Mouse (Mus musculus) embryonic fibroblast, embryonic 13.5 days (primary cell): ENCODE data around the gene Tmem45a2.

Source experiments
- CTCF ChIP-seq: IDR thresholded peaks from 2 replicates; pipeline ENCODE4 v1.5.1; 2011; ENCODE audit warnings: mild to moderate bottlenecking, control low read depth, low read length, moderate library complexity, borderline replicate concordance; ENCODE audit not compliant: insufficient read depth
- POLR2A ChIP-seq: IDR thresholded peaks from 2 replicates; pipeline ENCODE4 v1.6.1; 2011; ENCODE audit warnings: low read depth, mild to moderate bottlenecking, control low read depth, low read length, moderate library complexity

DNA sequence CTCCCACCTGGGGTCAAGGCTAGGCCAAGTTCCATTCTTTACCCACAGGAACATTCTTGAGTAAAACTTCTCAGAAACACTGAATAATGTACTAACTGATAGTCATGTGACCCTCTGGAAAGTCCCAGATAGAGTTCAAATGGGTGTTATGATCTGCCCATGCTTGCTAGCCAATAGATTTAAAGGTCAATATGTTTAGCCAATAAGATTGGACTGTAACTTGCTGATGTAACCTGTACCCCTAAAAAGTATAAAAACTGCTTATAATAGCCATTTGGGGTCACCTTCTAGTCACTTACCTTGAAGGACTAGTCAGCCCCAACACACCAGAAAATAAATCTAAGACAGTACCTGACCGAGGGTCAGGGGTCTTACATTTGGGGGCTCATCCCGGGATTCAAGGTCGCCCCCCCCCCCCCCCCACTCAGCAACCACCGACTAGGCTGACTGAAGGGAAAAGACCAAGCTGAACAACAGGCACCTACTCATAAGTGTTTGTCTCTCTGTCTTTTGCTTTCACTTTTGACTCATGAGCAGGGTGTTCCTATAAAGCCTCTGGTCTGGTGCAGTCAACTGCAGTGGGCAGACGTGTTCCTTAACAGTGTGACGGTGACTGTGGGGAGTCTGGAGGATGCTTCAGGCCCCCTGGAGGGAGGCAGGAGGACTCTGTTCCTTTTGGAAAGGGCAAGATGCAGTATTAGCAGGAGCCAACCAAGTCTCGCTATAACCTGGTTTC lies 40.9 kb downstream of the Tmem45a2 start:
- TF ChIP-seq CTCF (no peak), POLR2A (no peak)
